Mouse (Mus musculus) erythroblast, embryonic 14.5 days (primary cell): Measurements from ENCODE around the gene Cdk4. TPM values are rescaled to one million over a fixed set of nuclear protein-coding genes. Genes with fewer than 3 reads are reported as not detected.

Experiments used
- H3K27me3 ChIP-seq: 2 replicates; pipeline ENCODE4 v1.6.1; 2012; ENCODE audit warnings: inconsistent platforms; ENCODE audit not compliant: control insufficient read depth
- H3K36me3 ChIP-seq: 2 replicates; pipeline ENCODE4 v1.6.1; 2012; ENCODE audit warnings: mild to moderate bottlenecking, inconsistent platforms; ENCODE audit not compliant: control insufficient read depth
- H3K4me1 ChIP-seq: 2 replicates; pipeline ENCODE4 v1.6.1; 2012; ENCODE audit warnings: inconsistent platforms; ENCODE audit not compliant: control insufficient read depth
- H3K4me3 ChIP-seq: replicated peaks from 2 replicates; pipeline ENCODE3; 2012; ENCODE audit warnings: moderate library complexity, mild to moderate bottlenecking, inconsistent platforms
- H3K9me3 ChIP-seq: 2 replicates; pipeline ENCODE4 v1.6.1; 2012; ENCODE audit warnings: low read length, inconsistent platforms, mixed read lengths; ENCODE audit not compliant: control insufficient read depth
- GATA1 ChIP-seq: IDR thresholded peaks from 2 replicates; pipeline ENCODE4 v1.6.1; 2012; ENCODE audit warnings: low read length, inconsistent platforms, mixed read lengths
- TAL1 ChIP-seq: IDR thresholded peaks from 3 replicates; pipeline ENCODE4 v1.6.1; 2012; ENCODE audit warnings: low read length, inconsistent platforms, mixed read lengths
- polyA plus RNA-seq: library from polyadenylated mRNA; stranded (reverse); fragments of >175 nt; gene quantifications from 2 replicates; pipeline ENCODE4 v1.2.3, GENCODE M21; 2012

Gene Cdk4
- polyA plus RNA-seq, 1 experiment = 81.1 TPM

DNA sequence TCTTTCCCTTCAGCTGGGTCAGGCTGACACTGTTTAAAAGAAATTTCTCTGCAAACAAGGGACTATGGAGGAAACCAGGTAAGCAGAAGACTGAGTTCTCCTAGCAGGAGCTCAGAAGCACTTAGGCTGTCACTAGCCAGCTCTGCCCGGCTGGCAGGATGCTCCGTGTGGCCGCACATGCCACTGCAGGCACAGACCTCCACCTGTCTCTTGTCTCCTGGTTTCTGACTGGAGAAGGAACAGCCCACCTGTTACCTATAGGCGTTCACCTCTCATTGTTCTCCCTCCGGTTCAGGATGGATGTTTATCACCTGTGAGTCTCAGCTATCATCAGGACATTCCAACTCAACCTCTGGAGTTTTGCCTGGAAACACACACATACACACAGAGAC lies 20.6 kb downstream of the Cdk4 start:
- Histone ChIP-seq H3K4me1 (peaks cover 3% of the 10 kb centered on the region), H3K36me3 (no peaks in the 10 kb centered on the region), H3K4me3 (no peak overlapping the region), H3K9me3 (peaks cover 12% of the 10 kb centered on the region), H3K27me3 (peaks cover 50% of the 10 kb centered on the region)
- TF ChIP-seq GATA1 (no peak), TAL1 (no peak)

DNA sequence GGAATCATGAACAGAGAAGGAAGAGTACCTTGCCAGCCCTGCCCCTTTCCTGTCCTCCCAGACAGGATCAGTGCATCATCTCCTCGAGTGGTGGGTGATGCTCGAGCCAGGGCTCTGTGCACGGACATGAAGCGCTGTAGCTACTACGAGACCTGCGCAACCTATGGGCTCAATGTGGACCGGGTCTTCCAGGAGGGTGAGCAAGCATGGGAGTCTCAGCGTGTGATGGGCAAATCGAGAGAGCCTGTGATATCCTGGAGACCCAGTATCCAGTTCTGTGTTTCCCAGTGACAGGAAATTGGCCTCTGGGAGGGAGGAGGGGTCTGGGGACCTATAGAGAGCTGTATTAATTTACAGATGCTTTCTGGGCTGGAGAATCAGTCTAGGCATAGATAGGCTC lies 21.7 kb downstream of the Cdk4 start:
- no peak for TF ChIP-seq GATA1
- TF ChIP-seq TAL1 = no peak
- H3K36me3 ChIP-seq = no peaks in the 10 kb centered on the region

DNA sequence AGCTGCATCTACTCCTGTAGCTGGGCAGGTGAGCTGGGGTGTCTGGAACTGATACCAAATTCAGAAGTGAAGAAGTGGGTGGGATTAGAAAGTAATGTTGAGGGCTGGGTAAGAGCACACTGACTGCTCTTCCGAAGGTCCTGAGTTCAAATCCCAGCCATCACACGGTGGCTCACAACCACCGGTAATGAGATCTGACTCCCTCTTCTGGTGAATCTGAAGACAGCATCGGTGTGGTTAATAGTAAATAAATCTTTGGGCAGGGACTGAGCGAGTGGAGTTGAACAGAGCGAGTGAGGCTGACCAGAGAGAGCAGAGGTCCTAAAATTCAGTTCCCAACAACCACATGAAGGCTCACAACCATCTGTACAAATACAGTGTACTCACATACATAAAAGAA lies 22.3 kb downstream of the Cdk4 start:
- TF ChIP-seq GATA1 (no peak), TAL1 (no peak)
- Histone ChIP-seq H3K4me1 (no peaks in the 10 kb centered on the region; the same call in 1 of the 2 replicates), H3K27me3 (peaks cover 42% of the 10 kb centered on the region), H3K4me3 (no peak overlapping the region), H3K9me3 (peaks cover 6% of the 10 kb centered on the region), H3K36me3 (no peaks in the 10 kb centered on the region)

More for the DNA sequence above, 21.7 kb downstream of the Cdk4 start:
- peaks cover 11% of the 10 kb centered on the region for H3K9me3 ChIP-seq
- H3K4me1 ChIP-seq = no peaks in the 10 kb centered on the region; the same call in 1 of the 2 replicates
- H3K4me3 ChIP-seq = no peak overlapping the region
- H3K27me3 ChIP-seq = peaks cover 42% of the 10 kb centered on the region

DNA sequence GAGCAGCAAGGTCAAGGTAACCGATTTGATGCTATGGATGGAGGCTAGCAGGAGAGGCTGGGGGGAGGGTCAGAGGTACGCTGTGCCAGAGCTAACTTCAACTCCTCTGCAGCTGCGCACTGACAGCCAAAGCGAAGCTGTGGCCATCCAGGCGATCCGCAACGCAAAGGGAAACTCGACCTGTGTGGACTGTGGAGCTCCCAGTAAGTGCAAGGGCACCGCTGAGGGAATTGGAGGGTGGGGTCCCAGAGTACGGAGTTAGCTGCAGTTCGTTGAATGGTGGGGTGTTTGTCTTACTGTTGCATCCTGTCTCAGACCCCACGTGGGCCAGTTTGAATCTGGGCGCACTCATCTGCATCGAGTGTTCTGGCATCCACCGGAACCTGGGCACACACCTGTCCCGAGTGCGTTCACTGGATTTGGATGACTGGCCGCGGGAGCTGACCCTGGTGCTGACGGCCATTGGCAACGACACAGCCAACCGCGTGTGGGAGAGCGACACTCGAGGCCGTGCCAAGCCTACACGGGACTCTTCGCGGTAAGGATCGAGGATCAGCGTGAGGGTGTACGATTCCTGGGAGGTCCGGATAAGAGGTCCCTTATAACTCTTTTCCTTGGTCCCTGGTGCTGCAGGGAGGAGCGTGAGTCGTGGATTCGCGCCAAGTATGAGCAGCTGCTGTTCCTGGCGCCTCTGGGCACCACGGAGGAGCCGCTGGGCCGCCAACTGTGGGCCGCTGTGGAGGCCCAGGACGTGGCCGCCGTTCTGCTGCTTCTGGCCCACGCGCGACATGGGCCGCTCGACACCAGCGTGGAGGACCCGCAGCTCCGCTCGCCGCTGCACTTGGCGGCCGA lies 27.5 kb downstream of the Cdk4 start:
- peaks cover 13% of the 10 kb centered on the region for H3K36me3 ChIP-seq

DNA sequence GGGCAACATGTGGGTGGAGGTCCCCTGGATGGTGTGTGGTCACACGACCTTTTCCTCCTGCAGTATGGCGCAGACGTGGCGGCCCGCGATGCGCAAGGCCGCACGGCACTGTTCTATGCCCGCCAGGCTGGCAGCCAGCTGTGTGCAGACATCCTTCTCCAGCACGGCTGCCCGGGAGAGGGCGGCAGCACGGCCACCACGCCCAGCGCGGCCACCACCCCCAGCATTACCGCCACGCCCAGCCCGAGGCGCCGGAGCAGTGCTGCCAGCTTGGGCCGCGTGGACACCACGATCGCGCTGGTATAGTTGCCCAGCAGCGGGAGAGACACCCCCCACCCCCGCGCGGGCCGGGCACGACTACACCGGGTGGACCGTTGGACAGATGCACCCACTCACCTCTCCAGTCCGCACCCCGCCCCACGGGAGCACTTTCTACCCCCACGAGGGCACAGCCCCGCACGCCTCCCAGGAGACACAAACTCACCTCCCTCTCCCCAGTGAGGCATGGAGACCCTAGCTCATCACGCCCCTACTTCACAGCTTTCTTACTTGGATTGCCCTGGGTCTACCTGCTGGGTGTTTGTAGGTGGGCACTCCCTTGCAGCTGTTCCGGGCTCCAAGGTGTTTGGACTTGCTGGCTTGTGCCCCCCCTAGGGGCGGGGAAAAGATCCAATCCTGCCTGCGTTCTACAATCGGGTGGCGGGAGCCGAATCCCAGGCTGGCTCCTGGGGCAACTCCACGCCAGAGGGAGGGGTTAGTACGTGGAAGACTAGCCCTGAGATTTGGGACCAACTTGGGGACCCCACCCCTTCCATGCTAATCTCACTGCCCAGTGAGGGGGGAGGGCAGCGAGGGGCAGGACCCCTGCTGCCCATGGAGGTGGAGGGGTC lies 28.4 kb downstream of the Cdk4 start:
- peaks cover 23% of the 10 kb centered on the region for H3K36me3 ChIP-seq
- H3K27me3 ChIP-seq = peaks cover 26% of the 10 kb centered on the region
- peaks cover 3% of the 10 kb centered on the region; the same call in 1 of the 2 replicates for H3K9me3 ChIP-seq
- no peak overlapping the region for H3K4me3 ChIP-seq
- TF ChIP-seq GATA1 (no peak), TAL1 (no peak)
- H3K4me1 ChIP-seq = peaks cover 15% of the 10 kb centered on the region

More for the DNA sequence above, 27.5 kb downstream of the Cdk4 start:
- Histone ChIP-seq H3K4me3 (no peak overlapping the region), H3K4me1 (peaks cover 15% of the 10 kb centered on the region), H3K27me3 (peaks cover 26% of the 10 kb centered on the region), H3K9me3 (peaks cover 6% of the 10 kb centered on the region)
- TF ChIP-seq TAL1 (no peak), GATA1 (no peak)

DNA sequence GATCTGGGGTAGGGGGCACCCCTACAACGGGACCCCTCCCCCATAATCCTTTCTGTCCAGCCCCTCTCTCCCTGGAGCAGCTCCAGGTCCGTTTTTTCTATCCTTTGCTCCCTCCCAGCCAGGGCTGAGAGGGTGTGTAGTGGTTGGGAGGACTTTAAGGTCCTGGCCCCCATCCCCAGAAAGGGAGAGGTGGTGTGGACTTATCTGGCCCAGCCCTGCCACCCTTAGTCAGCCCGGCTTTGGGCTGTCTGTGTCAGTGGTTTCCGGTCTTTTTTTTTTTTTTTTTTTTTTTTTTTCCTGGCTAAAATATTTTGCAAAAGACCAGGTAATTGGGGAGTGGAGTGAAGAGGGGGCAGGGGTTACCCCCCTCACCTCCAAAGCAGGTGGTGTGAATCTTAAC lies 29.4 kb downstream of the Cdk4 start:
- peaks cover 15% of the 10 kb centered on the region for H3K4me1 ChIP-seq
- H3K4me3 ChIP-seq = no peak overlapping the region
- no peak for TF ChIP-seq TAL1
- TF ChIP-seq GATA1 = no peak
- H3K9me3 ChIP-seq = peaks cover 3% of the 10 kb centered on the region; the same call in 1 of the 2 replicates
- H3K36me3 ChIP-seq = peaks cover 32% of the 10 kb centered on the region
- peaks cover 26% of the 10 kb centered on the region for H3K27me3 ChIP-seq

DNA sequence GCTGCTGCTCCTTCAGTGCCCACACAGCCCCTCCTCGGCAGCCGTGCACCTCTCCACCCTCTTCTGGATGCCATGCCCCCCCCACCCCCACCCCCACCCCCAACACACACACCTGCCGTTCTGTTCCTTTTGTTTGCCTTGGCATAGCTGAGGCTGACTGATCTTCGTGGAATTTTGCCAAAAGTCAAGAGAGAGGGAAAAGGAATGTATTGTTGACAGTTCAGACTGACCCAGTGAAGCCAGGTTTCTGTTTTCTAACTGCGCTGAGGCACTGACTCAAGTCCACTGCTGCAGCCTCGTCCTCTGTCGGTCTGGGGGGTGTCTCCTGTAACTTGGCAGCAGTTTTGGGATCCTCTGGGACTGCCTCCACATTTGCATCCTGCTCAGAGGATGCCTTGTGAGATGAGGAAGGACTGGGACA lies 31.1 kb downstream of the Cdk4 start:
- H3K36me3 ChIP-seq = peaks cover 48% of the 10 kb centered on the region
- H3K9me3 ChIP-seq = peaks cover 3% of the 10 kb centered on the region; the same call in 1 of the 2 replicates
- H3K27me3 ChIP-seq = peaks cover 26% of the 10 kb centered on the region
- TF ChIP-seq TAL1 (no peak), GATA1 (no peak)
- no peak overlapping the region for H3K4me3 ChIP-seq
- H3K4me1 ChIP-seq = peaks cover 20% of the 10 kb centered on the region

DNA sequence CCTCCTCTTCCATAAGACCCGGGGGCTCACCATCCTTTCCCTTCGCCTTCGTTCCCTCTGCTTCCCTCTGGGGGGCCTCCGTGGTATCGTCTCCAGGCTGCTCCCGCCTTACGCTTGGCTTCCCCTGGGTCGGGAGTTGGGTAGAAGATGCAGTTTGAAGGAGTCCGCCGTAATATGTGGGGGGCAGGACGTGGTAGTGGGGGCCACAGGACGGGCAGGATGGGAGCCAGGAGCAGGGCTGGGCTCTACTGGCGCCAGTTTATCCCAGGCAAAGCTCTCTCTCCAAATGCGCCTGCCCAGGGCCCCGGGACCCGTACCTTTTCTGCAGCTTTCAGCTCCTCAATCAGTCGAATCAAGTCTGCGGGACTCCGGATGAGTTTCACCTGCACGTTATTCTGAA lies 35.2 kb downstream of the Cdk4 start:
- TF ChIP-seq TAL1 (no peak), GATA1 (no peak)
- H3K27me3 ChIP-seq = no peaks in the 10 kb centered on the region
- no peak overlapping the region for H3K4me3 ChIP-seq
- peaks cover 22% of the 10 kb centered on the region for H3K4me1 ChIP-seq
- peaks cover 71% of the 10 kb centered on the region for H3K36me3 ChIP-seq
- H3K9me3 ChIP-seq = no peaks in the 10 kb centered on the region

DNA sequence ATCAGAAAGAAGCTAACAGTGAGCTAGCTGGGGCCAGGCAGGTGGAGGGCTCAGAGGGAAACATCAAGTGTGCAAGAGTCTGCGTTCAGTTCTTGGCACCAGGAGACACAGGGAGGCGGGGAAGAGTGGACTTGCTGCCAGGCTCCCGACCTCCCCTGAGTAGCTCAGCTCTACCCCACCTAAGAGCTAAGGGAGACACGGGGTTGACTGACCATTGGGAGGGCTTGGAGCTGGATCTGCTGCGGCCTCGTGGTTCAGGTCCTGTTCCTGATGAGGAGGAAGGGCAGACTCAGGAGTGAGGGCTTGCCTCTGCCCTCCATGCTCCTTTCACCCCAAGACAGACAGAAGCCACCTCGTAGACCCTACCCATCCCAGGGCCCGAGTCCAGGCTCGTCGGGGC lies 35.9 kb downstream of the Cdk4 start:
- TF ChIP-seq GATA1 (no peak), TAL1 (no peak)
- H3K36me3 ChIP-seq = peaks cover 72% of the 10 kb centered on the region
- peaks cover 28% of the 10 kb centered on the region for H3K4me1 ChIP-seq
- no peaks in the 10 kb centered on the region for H3K27me3 ChIP-seq
- no peak overlapping the region for H3K4me3 ChIP-seq
- H3K9me3 ChIP-seq = no peaks in the 10 kb centered on the region
